Mouse (Mus musculus) layer of hippocampus, adult 8-10 months (tissue): ENCODE results near the gene Gm4450. TPM values are rescaled to one million over a fixed set of nuclear protein-coding genes. Genes with fewer than 3 reads are reported as not detected.
"Not testable (repeated sequence)": the region's sequence is repeated elsewhere in the genome, so short reads cannot be mapped to it uniquely, and the experiment has no call there.

Experiments used
- DNase-seq, 2 experiments: peaks; one replicate each; pipeline ENCODE4 v3.0.0; 2022; ENCODE audit warnings: low spot score in 2 of 2
- total RNA-seq, 4 experiments: library from RNA; stranded (reverse); gene quantifications; 2 replicates each; pipeline ENCODE4 v1.2.4; 2022

The Gm4450 gene
- total RNA-seq: not detected

DNA sequence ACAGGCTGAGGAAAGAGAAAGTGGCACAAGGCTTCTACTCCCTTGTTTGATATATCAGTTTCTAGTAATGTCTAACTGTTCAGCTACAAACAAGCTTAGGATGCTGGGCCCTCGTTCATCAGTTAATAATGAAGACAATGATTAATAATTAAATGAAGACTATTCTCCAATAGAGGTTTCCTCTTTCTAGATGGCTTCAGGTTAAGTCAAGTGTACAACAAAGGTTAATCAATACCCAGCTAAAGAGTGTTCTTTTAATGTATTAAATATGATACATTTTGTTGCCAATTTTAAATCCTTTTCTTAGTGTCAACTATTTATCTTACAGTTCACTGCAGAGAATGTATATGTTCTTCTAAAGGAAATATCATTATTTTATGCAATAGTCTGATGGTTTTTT lies at the start of gene Gm4450:
Gm4450 (minus strand) TSS at position 101 of the 400 bp plus-strand sequence.
- DNase-seq: not testable (repeated sequence)

DNA sequence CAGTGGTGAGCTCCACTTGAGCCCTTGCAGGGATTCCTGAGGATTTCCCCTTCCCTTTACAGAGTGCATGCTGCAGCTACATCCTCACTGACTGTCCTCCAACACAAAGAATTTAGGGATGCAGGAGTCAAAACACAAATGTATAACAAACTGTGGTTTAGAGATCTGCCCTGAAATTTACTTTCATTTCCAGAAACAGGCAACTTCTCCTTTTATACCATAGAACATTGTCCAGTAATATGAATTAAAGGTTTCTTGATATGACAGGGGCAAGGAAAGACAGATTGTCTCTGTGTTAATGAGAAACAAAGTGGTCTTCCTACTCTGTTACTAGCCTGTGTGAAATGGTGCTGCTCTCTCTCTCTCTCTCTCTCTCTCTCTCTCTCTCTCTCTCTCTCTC lies 40.5 kb upstream of the Gm4450 start:
- DNase-seq: not testable (repeated sequence)

DNA sequence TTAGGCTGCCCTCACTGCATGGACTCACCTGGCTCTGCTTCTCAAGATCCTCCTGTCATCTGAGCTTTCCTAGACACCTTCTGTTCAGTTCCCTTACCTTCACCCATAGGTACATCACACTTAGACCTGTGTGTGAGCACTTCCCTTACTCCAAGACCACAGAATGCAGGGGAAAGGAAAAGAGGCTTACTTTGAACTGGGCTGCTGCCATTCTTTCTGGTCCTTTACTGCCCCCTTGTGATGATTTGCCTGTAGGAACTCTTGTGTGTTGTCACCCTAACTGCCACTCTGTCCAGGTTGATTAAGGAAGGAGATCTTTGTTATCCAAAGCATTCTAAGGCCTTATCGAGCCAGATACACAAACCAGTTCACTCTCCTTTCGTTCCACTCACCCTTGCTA lies 39.8 kb upstream of the Gm4450 start:
- DNase-seq: not testable (repeated sequence)

DNA sequence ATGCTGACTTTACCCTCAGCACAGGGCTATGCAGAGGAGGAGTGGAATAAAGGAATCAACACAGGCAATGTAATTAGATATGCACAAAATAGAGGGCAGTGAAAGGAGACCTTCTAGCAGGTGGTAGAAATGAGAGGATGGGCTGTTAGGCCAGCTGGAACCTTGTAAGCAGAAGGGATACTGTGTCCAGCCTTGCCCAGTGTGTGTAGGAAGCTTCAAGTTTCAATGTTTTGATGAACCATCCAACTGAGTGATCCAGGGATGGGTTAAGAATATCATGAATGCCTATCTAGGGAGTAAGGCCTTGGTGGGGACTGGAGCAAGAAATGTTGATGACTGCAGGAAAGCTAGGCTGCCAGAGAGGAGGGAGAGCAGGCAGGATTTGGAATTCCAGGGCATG lies 38.1 kb upstream of the Gm4450 start:
- not testable (repeated sequence) for DNase-seq

DNA sequence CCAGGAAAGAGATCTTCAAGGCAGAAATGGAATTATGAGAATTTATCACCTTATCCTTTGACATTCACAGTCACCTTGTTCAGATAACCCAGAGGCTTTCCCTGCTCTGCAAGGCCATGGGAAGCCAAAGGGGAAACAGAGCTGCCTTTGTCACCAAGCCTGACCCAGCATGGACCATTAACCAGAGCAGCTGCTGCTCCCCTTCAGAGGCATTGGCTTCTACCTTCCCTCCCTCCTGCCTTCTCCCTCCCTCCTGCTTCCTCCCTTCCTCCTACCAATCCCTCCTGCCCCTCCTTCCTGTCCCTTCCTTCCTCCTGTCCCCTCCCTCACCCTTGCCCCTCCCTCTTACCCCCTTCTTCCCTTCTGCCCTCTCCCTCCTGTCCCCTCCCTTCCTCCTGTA lies 37.3 kb upstream of the Gm4450 start:
- not testable (repeated sequence) for DNase-seq

DNA sequence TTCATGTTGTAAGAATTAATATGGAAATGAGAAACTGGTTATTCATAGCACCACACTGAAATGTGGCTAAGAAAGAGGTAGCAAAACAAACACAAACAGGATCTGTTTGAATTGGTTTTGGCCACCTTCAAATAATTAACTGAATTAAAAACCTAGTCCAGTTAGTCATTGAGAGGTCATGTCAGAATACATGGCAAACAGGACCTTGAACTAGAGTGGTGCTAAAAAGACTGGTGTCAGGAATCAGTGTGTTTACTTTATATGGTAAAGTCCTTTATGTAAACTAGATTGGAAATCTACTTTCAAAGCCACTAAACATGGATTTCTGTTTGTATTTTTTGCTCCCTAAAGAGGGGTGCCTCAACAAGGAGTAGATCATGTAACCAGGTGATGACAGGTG lies 14.6 kb upstream of the Gm4450 start:
- not testable (repeated sequence) for DNase-seq

DNA sequence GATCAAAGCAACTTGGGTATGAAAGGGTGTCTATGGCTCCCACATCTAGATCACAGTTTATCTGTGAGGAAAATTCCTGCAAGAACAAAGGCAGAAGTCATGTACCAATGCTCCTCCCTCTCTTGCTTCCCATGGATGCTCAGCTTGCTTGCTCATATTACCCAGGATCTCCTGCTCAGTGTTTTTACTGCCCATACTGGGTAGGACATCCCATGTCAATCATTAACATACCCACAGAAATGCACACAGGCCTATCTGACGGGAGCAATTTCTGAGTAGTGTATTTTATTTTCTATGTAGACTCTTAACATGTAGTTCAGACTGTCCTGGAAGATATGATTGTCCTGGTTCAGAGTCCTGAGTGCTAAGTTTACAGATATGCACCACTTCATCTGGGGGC lies 14.1 kb upstream of the Gm4450 start:
- DNase-seq: not testable (repeated sequence)

DNA sequence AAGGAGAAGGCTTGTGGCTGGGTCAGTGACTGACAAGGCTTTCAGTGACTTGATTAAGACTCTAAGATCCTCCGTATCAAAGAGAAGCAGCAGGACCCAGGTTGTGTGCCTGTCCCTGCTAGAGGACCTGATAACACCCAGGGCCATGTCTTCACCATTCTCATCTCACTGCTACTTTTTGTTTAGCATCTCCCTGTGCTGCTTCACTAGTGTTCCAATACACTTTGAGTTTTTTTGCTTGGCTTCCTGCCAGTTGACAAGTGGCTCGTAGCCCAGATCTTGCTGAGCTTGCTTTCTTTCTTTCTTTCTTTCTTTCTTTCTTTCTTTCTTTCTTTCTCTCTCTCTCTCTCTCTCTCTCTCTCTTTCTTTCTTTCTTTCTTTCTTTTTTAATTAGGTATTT lies 12.4 kb upstream of the Gm4450 start:
- DNase-seq: not testable (repeated sequence)

DNA sequence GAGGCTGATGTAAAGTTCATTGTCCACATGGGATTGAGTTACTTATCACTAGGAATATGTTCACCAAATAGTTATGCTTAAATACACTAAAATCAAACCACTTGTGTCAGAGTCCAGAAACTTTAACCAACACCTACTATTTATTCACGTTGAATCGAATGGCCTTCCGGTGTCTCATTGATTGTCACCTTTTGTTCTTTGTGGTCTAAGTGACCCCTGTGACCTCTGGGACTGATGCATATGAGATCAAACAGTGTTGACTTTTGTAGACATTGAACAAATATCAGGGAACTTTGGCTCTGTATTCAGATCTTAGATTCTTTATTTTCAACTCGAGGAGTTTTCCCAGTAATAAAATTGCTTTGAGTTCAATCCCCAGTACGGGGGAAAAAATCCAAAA lies 3.1 kb downstream of the Gm4450 start:
- not testable (repeated sequence) for DNase-seq

DNA sequence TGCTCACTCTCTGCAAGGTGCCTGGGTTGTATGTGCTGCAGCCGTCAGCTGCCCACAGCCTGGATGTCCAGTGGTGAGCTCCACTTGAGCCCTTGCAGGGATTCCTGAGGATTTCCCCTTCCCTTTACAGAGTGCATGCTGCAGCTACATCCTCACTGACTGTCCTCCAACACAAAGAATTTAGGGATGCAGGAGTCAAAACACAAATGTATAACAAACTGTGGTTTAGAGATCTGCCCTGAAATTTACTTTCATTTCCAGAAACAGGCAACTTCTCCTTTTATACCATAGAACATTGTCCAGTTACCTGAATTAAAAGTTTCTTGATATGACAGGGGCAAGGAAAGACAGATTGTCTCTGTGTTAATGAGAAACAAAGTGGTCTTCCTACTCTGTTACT lies 13.0 kb downstream of the Gm4450 start:
- DNase-seq: not testable (repeated sequence)

DNA sequence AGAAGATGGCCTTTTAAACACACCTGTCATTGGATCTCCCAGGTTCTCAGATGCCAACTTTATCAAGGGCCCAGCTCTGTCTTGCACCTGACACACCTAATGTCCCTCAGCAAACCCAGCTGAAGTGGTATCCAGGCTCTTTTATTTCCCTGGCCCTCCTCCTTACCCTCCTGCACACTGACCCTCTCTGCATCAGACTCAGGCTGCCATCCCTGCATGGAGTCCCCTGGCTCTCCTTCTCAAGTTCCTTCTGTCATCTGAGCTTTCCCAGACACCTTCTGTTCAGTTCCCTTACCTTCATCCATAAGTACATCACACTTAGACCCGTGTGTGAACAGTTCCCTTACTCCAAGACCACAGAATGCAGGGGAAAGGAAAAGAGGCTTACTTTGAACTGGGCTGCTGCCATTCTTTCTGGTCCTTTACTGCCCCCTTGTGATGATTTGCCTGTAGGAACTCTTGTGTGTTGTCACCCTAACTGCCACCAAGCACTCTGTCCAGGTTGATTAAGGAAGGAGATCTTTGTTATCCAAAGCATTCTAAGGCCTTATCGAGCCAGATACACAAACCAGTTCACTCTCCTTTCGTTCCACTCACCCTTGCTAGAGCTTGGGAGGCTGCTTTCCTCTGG lies 13.7 kb downstream of the Gm4450 start:
- DNase-seq: not testable (repeated sequence)

DNA sequence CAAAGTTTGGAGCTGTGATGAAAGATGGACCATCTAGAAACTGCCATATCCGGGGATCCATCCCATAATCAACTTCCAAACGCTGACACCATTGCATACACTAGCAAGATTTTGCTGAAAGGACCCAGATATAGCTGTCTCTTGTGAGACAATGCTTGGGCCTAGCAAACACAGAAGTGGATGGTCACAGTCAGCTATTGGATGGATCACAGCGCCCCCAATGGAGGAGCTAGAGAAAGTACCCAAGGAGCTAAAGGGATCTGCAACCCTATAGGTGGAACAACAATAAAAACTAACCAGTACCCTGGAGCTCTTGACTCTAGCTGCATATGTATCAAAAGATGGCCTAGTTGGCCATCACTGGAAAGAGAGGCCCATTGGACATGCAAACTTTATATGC lies 14.7 kb downstream of the Gm4450 start:
- DNase-seq: not testable (repeated sequence)

DNA sequence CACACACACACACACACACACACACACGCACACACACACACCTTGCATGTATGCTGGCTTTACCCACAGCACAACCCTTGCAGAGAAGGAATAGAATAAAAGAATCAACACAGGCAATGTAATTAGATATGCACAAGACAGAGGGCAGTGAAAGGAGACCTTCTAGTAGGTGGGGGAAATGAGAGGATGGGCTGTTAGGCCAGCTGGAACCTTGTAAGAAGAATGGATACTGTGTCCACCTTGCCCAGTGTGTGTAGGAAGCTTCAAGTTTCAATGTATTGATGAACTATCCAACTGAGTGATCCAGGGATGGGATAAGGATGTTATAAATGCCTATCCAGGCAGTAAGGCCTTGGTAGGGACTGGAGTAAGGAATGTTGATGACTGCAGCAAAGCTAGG lies 21.9 kb downstream of the Gm4450 start:
- no peak for DNase-seq

DNA sequence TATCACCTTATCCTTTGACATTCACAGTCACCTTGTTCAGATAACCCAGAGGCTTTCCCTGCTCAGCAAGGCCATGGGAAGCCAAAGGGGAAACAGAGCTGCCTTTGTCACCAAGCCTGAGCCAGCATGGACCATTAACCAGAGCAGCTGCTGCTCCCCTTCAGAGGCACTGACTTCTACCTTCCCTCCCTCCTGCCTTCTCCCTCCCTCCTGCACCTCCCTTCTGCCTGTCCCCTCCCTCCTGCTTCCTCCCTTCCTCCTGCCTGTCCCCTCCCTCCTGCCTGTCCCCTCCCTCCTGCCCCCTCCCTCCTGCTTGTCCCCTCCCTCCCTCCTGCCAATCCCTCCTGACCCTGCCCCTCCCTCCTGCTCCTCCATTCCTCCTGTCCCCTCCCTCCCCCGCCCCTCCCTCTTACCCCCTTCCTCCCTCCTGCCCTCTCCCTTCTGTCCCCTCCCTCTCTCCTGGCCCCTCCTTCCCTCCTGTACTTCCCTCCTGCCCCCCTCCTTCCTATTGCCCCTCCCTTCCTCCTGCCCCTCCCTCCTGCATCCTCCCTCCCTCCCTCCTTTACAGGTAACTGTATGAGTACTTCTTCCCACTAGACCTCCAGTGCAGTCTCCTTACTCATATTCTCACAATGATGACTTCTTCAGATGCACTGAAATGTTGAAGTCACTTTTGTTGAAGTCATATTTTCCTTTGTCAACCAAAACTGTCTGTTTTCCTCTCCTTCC lies 22.7 kb downstream of the Gm4450 start:
- DNase-seq: no peak

DNA sequence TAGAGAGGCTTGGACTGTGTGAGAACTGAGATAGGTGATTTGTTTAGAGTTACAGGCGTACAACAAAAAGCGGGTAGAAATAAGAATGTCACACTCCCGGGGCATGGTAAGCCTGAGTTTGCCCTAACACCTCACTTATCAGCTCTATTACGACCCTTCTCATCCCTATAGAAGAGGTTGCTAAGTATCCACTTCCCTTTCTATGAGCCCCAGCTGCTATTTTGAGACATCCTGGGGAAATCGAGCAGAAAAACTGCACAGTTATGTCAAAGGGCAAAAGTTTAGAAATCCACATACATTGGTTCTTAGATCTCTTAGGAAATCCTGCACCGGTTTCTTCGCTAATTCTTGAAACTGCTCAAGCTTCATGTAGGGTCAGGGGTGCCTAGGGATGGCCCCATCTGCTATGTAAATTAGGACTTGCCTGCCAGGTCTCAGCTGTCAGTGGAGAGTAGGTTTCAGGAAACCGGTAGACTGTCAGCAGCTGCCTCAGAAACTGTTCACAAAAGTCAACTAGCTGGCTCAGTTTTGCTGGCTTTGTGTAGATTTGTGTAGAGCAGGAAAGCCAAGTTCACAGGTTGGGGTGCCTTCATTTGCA lies 27.9 kb downstream of the Gm4450 start:
- DNase-seq: no peak

DNA sequence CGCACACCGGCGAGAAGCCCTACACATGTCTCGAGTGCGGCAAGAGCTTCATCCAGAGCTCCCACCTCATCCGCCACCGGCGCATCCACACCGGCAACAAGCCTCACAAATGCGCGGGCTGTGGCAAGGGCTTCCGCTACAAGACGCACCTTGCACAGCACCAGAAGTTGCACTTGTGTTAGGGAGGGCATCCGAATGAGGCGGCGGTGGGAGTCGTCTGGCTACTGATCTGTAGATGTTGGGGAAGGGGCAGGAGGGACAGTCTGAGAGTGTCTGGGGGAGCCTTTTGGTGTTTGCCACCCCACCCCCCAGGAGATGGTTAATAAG lies 28.5 kb downstream of the Gm4450 start:
- no peak for DNase-seq

DNA sequence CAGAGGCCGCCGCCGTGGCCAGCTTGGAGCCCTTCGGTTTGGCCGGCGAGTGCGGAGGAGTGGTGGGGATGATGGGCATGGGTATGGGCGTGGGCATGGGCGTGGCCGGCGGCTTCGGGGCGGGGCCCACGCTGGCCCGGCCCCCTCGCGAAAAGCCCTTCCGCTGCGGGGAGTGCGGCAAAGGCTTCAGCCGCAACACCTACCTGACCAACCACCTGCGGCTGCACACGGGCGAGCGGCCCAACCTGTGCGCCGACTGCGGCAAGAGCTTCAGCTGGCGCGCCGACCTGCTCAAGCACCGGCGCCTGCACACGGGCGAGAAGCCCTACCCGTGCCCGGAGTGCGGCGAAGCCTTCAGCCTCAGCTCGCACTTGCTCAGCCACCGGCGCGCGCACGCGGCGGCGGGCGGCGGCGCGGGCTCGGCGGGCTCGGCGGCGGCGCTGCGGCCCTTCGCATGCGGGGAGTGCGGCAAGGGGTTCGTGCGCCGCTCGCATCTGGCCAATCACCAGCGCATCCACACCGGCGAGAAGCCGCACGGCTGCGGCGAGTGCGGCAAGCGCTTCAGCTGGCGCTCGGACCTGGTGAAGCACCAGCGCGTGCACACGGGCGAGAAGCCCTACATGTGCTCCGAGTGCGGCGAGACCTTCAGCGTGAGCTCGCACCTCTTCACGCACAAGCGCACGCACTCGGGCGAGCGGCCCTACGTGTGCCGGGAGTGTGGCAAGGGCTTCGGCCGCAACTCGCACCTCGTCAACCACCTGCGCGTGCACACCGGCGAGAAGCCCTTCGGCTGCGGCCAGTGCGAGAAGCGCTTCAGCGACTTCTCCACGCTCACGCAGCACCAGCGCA lies 29.1 kb downstream of the Gm4450 start:
- DNase-seq: peak; percentile 64 to 77

DNA sequence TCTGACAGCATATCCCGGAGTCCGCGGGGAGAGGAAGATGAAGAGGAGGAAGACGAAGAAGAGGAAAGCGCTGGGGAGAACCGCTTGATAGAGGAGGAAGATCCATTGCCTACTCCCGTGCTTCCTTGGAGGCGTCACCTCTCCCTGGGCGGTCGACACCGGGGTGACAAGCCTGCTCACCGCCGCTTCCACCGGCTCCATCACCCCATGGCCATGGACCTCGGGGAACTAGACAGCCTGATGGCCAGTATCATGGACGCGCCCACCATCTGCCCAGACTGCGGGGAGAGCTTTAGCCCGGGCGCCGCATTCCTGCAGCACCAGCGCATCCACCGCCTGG lies 29.7 kb downstream of the Gm4450 start:
- no peak for DNase-seq

DNA sequence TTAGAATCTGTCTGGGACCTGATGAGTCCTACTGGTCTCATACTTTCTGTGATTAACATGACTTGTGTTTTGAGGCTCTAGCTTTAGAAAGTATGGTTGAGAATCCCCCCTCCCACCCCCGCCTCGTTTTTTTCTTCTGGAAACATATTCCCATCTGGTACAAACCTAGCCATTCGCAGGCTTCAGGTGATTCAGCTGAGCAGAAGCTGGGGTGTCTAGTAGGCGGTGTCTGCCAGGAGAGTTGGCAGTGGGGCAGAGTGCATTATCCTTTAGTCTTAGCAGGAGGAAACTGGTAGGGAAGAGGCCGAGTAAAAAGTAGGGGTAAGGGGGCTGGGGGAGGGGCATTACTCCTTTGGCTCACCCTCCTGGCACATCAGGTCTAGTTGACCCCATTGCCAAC lies 30.2 kb downstream of the Gm4450 start:
- DNase-seq: no peak

DNA sequence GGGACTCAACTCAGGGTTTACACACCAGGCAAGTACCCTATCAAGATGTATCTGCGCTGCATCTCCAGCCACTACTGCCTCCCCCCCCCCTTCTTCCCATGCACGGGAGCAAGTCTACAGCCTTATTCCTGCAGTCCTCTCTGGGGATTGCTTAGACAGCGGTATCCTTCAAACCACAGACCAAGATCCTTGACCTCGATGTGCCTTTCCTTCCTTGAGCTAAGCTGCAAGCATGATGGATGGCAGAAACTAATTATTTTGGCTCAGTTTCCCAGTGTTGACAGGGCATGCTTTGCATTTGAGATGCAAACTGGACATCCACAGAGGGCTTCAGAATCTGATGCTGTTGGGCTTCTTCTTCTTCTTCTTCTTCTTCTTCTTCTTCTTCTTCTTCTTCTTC lies 34.0 kb downstream of the Gm4450 start:
- no peak for DNase-seq

DNA sequence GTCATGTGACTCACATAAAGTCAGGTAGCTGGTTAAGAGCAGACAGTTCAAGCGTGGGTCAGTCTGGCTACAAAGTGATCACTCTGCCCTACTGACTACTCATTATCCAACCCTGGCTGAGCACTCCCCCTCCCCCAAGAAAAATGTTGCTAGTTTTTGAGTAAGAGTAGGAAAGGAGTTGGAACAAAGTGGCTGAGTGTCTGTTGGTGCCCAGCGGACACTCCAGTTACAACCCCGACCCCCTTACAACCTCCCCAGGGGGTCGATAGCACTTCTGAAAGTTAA lies 37.2 kb downstream of the Gm4450 start:
- DNase-seq: no peak
